Mouse (Mus musculus) mouse embryonic stem cell (cell line): ENCODE results near the gene Gpatch4.

Experiments used
- in situ Hi-C, 2 experiments: fragments of 300-500 bp; cut with MboI; formaldehyde crosslinking; loops; 1 replicate in 1 of 2; 3 replicates in 1 of 2; pipeline ENCODE4 v1.14.3; 2019 to 2020; ENCODE audit warnings: low sequenced_read_pairs in 2 of 2, low pct_unique_long_range_greater_than_20kb in 1 of 2, mixed read lengths in 1 of 2; ENCODE audit not compliant: unreplicated experiment in 1 of 2

Gene Gpatch4

DNA sequence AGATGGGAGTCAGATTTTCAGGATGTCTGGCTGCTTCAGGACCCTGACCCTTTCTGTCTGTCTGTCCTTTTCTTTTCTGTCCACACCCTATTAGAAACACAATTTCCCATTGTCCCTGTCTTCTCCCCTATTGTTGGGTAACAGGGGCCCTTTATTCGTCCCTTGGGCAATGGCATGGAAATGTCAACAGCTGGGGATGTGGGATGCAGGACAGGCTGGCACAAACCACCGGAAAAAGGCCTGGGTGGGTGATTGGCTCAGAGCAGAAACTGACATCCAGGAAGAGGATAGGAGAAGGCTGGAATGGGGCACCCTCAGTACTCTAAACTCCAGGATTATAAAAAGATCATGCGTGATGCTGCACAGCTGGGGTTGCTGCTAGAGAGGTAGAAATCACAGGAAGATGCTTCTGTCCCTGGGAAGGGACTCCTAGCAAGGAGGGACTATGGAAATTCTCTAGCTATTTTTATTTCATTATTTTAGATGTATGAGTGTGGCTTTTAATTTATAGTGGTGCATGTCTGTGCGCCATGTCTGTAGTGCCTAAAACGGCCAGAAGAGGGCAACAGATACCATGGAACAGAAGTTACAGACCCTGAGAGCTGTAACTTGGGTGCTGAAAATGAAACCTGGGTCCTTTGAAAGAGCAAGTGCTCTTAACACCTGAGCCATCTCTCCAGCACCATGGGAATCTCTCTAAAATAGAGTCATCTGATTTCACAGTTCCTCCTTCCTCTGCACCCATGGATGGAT lies 15.3 kb upstream of the Gpatch4 start, which contains the start of gene Hapln2:
TSS of gene Hapln2 (minus strand) at position 150 of the 753 bp plus-strand sequence.
- in situ Hi-C loops = loop anchor here in 1 of 2 experiments (10.0 kb wide), 1 partner anchor 47 kb away; the partner anchor contains the start of gene Ttc24

DNA sequence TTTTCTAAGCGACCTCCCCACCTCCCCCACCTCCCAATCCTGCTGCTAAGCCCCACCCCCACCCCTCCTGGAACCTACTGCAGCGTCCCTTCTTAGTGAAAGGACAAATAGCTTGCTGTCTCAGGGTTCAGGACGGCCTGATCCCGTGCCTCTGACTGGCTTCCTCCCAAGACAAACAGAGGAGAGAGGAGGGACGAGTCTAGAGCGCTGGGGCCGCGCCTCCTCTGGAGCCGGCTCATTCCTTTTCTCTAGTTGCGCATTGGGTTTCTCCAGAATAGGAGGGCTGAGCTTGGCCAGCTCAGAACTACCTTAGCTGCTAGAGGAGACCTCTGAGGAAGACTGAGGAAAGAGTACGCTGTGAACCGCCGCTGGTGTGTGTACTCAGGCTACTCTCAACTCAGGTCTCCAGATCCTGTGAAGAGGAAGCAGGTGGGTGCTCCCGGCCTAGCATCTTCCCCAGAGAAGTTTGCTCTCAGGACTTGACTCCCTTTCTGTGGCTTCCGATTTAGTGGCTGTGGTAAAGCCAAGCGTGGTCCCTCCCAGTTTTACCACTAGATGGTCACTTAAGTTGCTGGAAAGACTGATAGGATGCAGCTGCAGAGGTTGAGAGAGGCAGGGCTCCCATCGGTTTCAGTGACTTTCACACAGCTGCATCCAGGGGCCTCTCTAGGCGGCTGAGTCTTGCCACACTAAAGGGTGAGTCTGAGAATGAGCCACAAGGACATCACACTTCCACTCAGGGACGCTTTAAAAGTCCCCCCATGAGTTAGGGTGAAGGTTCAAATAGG lies 12.1 kb upstream of the Gpatch4 start:
- in situ Hi-C loops = no loop called here

DNA sequence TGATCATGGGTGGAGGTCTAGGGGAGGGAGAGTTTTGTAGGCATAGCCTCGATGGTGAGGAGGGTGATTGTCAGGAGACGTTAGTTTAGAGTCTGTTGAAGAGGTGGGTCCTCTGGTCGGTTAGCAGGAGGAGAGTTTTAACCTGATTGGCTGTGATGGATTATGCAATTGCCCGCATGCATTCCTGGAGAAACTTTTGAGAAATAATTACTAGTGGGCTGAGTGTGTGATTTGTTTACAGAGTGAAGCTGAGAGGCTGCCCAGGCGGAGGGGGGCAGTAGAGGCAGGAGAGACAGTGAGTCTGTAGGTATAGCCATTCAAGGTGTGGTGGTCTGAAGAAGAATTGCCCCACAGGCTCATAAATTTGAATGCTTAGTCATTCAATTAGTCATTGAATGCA lies 9.4 kb upstream of the Gpatch4 start:
- in situ Hi-C loops = no loop called here

DNA sequence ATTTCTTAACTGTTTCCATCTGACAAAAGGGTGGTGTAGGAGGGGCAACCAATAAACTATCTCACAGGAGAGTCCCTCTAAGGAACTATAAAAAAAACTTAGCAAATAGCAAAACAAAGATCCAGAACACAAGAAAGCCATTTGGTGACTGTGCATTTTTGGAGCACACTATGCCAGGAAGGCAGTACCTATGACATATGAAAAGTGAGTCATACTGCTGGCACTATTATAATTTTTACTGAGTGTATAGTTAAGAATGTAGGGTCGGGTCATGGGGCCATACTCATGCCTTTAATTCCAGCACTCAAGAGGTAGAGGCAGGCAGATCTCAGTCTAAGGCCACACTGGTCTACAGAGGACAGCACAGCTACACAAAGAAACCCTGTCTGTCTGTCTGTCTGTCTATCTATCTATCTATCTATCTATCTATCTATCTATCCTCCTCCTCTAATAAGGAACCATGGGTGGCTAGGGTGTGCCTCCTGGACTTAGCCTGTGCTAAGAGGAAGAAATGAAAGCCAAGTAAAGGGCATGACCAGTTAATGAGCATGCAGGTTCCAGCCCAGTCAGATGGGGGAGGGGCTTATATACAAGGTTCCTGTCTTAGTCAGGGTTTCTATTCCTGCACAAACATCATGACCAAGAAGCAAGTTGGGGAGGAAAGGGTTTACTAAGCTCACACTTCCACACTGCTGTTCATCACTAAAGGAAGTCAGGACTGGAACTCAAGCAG lies 7.2 kb upstream of the Gpatch4 start:
- in situ Hi-C loops = loop anchor here in 1 of 2 experiments (5.0 kb wide), 1 partner anchor 37 kb away; no protein-coding TSS in a partner anchor

DNA sequence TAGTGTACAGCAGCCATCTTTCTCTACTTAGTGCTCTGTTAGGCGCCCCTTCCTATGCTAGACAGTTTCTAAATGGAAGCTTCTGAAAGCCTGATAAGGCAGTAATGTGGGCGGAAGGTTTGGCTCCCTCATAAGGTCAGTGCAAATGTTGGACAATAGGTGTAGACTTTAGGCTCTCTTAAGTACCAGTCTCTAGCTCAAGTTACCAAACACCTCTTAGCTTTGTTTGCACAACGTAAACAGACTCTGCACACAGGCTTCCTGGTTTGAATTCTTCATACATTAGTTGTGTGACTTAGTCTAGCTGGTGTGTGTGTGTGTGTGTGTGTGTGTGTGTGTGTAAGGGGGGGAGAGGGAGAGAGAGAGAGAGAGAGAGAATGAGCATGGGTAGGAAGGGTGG lies 6.6 kb downstream of the Gpatch4 start:
- in situ Hi-C loops = no loop called here

DNA sequence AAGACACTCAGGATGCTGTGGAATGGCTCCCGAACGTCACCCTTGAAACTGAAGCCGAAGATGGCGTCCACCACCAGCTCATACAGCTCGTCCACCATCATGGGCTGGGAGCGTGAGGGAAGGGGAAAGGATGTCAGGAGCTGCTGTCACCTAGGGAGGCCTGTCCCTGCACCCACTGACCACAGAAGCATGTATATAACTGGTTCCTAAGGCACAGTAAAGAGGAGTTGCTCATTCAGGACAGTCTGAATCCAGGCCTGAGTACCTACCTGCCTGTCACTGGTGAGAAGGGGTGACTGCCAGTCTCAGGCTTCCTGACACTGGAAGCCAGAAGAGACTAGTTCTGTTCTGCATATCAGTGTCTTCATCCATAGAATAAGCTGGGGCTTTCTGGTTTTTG lies 14.1 kb downstream of the Gpatch4 start:
- in situ Hi-C loops = no loop called here

DNA sequence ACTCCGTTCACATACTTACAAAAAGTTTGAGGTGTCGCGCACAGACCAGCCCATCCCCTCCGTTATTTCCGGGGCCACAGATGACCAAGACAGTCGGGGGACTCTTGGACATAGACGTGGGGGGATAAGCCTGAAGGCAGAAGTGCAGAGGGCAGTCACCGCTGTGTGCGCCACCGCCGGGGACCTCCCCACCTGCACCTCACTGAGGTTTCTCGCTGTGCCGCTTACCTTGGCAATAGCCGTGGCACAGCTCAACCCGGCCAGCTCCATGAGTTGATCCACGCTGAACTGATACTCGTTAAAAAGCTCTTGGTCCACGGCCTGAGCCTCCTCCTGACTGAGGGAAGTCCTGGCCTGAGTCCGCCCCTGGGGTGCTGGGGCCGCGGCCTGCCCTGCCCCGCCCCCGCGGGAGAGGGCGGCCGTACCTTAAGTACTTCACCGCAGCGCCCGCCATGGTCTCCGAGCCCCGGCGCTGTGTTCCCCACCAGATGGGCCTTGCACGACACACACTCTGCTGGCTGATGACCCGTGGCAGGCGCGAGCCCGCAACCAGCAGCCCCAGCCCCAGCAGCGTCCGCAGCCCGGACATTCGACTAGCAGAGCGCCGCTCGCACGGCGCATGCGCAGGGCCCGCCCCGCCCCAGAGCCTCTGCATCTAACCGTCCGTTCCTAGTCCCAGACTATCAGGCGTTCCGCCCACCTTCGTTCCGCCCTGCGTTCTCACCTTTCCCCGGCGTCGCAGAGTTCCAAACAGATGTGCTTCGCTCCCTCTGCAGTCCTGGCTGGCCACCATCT lies 15.2 kb downstream of the Gpatch4 start, which contains the start of gene Naxe:
TSS of gene Naxe (minus strand) at position 594 of the 795 bp plus-strand sequence.
- in situ Hi-C loops = no loop called here

DNA sequence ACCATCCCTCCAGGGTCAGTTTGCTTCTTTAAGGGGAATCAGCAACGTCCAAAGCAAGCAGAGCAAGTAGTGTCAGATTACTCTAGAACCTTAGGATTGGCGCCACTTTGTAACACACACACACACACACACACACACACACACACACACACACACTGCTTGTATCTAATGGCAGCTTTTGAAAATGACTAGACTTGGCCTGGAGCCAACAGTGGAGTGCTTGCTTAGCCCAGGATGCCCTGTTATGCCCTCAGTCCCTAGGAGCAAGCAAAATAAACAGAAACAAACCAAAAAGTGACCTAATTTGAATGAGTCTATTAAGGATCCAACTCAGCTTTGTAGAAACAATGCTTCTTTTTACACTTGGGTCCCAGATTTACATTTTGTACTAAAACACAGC lies 25.5 kb downstream of the Gpatch4 start:
- in situ Hi-C loops = no loop called here

DNA sequence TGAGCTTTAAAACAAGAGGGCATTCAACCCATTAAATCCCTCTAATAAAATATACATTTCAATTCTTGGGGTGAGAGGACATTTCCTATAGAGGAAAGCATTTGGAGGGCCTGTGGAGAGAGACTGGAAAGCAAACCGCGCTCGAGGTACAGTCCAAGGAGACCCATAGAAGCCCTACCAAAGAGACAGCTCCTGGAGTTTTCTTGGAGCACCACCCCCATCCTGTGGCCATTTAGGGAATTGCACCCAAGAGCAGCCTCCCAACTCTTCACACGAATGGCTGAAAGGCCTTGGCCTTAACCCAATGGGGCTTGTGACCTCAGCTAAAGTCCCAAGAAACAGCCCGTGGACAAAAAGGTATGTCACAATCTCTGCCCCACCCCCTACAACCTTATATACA lies 28.9 kb downstream of the Gpatch4 start:
- in situ Hi-C loops = loop anchor here (5.0 to 10.0 kb wide), 2 partner anchors 34 to 47 kb away; partner anchors contain the start of gene Hapln2 (in 1 of the 2)

DNA sequence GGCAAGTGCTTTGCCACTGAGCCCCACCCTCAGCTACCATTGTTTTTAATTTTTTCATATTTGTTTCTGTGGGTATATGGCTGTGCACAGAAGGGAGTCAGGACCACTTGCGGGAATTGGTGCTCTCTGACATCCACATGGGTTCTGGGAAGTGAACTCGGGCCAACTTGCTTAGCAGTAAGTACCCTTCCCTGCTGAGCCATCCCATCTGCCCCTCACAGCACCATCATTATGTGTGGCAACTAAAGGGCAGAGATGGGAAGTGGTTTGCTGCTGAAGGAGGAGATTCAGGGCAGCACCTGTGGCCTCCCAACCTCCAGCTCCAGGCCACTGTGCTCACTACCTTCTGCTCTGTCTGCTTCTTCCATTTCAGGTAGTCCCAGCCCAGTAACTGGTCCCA lies 30.7 kb downstream of the Gpatch4 start:
- in situ Hi-C loops = loop anchor here (5.0 to 10.0 kb wide), 2 partner anchors 36 to 49 kb away; partner anchors contain the start of gene Hapln2 (in 1 of the 2)

DNA sequence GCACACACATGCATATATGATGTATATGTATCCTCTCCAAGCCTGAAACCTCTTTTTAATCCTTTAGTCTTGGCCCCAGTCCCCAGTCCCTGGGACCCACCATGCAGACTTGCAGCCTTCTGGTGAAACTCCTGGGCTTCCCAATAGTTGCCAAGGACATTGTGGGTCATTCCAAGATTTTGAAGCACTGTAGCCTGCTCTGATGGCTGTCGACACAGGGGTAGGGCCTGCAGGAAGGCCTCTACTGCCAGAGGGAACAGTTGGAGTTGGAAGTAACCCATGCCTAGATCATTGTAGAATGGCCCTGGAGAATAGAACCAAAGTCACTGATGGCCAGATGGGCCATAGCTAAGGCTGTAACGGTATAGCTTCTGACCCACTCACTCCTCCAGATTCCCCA lies 31.4 kb downstream of the Gpatch4 start:
- in situ Hi-C loops = loop anchor here (5.0 to 10.0 kb wide), 2 partner anchors 37 to 50 kb away; partner anchors contain the start of gene Hapln2 (in 1 of the 2)

DNA sequence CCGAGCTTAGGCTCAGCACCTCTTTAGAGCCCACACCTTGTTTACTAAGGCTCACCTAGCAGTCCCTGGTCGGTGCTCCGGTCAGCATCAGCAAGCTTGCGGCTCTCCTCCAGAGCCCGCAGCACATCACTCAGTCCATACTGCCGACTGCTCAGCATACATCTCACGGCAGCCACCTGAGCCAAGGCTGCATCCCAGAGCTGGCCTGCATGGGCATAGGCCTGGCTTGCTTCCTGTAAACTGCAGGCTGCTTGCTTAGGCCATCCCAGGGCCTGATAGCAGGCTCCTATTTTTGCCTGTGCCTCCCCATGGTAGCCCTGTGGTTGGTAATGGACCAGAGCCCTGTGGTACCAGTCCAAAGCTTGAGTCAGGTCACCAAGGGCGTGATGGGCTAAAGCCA lies 31.9 kb downstream of the Gpatch4 start:
- in situ Hi-C loops = loop anchor here (5.0 to 10.0 kb wide), 2 partner anchors 37 to 50 kb away; partner anchors contain the start of gene Hapln2 (in 1 of the 2)

DNA sequence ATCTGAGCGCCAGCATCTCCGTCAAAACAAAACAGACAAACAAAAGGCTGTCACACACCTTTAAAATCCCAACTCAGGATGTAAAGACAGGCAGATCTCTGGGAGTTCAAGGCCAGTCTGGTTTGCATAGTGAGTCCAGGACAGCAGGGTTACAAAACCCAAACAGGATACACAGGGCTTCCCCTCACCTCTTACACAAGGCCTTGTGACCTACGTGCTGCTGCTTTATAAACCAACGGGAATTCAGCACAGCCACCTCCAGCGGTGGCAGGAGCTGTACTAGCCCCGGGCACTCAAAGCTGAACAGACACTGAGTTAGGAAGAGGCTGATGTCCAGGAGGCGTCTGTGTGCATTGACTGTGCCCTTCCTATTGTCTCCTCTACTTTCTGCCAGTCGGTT lies 34.5 kb downstream of the Gpatch4 start:
- in situ Hi-C loops = loop anchor here in 1 of 2 experiments (10.0 kb wide), 1 partner anchor 53 kb away; the partner anchor contains the start of gene Hapln2

DNA sequence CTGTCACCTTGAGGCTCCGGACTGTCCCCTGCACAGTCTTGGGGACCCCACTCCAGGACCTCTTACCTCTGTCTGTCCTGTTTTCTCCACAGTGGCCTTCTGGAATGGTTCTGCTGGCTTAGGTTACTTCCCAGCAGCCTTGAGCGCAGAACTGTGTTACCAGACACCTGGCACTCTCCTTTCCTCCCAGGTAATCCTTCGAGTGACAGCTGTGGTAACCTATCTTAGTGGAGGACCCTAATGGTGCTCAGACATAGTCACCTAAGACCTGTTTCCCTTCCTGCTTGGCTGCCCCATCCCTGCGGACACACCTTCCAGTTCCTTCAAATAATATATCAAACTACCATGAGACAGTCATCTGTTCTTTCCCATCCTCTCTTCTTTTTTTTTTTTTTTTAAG lies 35.3 kb downstream of the Gpatch4 start, which contains the start of gene Ttc24:
TSS of gene Ttc24 (minus strand) at position 101 of the 400 bp plus-strand sequence.
- in situ Hi-C loops = loop anchor here in 1 of 2 experiments (10.0 kb wide), 1 partner anchor 53 kb away; the partner anchor contains the start of gene Hapln2

DNA sequence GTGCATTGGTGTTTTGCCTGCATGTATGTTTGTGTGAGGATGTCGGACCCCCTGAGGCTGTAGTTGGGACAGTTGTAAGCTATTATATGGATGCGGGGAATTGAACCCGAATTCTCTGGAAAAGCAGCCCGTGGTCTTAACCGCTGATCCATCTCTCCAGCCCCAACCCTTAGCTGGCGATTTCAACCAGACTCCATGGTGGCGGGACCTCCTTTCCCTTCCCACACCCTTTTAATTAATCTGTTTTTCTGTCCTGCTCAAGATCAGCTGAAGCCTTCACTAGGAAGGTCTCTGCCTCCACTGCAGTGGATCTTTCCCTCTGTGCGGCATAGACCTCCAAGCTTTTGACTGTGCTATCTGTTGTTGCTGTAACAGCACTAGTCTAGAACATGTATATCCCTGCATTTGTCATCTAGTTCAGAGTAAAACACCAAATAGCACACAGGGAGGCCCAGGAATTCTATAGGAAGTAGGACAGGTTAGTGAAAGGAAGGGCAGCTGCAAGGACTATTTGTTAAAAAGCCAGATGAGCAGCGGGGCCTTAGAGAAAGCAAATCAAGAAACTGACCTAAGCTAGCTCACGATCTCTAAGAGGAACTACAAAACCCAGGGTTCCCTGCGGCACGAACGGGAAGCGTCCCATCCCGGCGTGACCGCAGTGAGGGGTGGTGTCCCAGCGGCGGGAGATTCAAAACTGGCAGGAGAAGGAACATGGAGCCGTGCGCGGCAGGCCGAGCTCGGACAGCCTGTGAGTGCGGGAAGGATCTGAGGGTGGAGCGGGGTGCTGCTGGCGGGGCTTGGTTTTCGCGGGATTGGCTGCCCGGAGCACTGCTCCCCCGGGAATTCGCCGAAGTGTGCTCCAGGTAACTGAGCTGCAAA lies 38.7 kb downstream of the Gpatch4 start, which contains the start of gene Iqgap3:
TSS of gene Iqgap3 (plus strand) at position 627 of the 879 bp plus-strand sequence.
- in situ Hi-C loops = loop anchor here (5.0 to 10.0 kb wide), 2 partner anchors 69 to 93 kb away; no protein-coding TSS in a partner anchor

DNA sequence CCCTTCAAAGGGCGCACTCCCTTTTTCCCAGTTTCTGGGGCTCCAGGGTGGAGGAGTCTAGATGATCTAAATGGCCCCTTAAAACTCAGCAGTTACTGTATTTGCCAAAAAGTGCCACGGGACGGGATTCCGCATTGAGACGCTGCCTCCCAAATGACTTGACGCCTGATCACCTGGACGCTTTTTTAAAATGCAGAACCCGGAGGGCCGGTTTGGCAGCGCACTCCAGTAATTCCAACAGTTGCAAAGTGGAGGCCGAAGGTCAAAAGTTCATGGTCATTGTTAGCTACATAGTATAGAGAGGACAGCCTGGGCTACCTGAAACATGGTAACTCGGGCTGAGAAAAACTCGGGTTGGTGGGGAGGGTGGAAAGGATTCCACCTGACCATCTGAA lies 39.3 kb downstream of the Gpatch4 start:
- in situ Hi-C loops = loop anchor here (5.0 to 10.0 kb wide), 2 partner anchors 70 to 93 kb away; no protein-coding TSS in a partner anchor
